Mouse (Mus musculus) heart, embryonic 15.5 days (tissue): Measurements from ENCODE around the gene Hsd17b10. TPM values are rescaled to one million over a fixed set of nuclear protein-coding genes. Genes with fewer than 3 reads are reported as not detected.

Experiments
- ATAC-seq: fragments of 200-750 bp; cut with Nextera tagmentation; replicated peaks from 2 replicates; pipeline ENCODE4 v1.8.0; 2017; ENCODE audit warnings: low read depth, moderate TSS enrichment; ENCODE audit not compliant: insufficient number of reproducible peaks, insufficient read depth, low FRiP score
- H3K27ac ChIP-seq: fragments of 300-500 bp; sonication (generic); 2 replicates; pipeline ENCODE4 v1.5.1; 2015; ENCODE audit warnings: mild to moderate bottlenecking, inconsistent platforms
- H3K27me3 ChIP-seq: fragments of 300-500 bp; sonication (generic); 2 replicates; pipeline ENCODE4 v1.6.1; 2015; ENCODE audit warnings: inconsistent platforms
- H3K36me3 ChIP-seq: fragments of 300-500 bp; sonication (generic); 2 replicates; pipeline ENCODE4 v1.6.1; 2015; ENCODE audit warnings: mild to moderate bottlenecking, inconsistent platforms
- H3K4me1 ChIP-seq: fragments of 300-500 bp; sonication (generic); replicated peaks from 2 replicates; pipeline ENCODE4 v1.6.1; 2015; ENCODE audit warnings: inconsistent platforms
- H3K4me2 ChIP-seq: fragments of 300-500 bp; sonication (generic); 2 replicates; pipeline ENCODE4 v1.6.1; 2015; ENCODE audit warnings: inconsistent platforms, mild to moderate bottlenecking, moderate library complexity
- H3K4me3 ChIP-seq: fragments of 300-500 bp; sonication (generic); 2 replicates; pipeline ENCODE4 v1.5.1; 2015; ENCODE audit warnings: mild to moderate bottlenecking, inconsistent platforms
- H3K9ac ChIP-seq: fragments of 300-500 bp; sonication (generic); 2 replicates; pipeline ENCODE4 v1.6.1; 2015; ENCODE audit warnings: mild to moderate bottlenecking, inconsistent platforms
- H3K9me3 ChIP-seq: fragments of 300-500 bp; sonication (generic); replicated peaks from 2 replicates; pipeline ENCODE4 v1.6.1; 2016; ENCODE audit warnings: inconsistent platforms
- WGBS: fragments of 180-500 bp; shearing (Covaris S2); methylation state at CpG from one replicate; pipeline ENCODE4 v1.1.7; 2015; ENCODE audit warnings: mixed read lengths; 5-methylcytosine and 5-hydroxymethylcytosine counted together
- polyA plus RNA-seq: library from polyadenylated mRNA; unstranded; fragments of >200 nt; fragmentation: Nextera tagmentation; extraction: Ambion mirVana; gene quantifications from 2 replicates; pipeline ENCODE4 v1.2.1, GENCODE M21; 2015

The Hsd17b10 gene
- 193 and 211 TPM in 2 replicates for polyA plus RNA-seq

DNA sequence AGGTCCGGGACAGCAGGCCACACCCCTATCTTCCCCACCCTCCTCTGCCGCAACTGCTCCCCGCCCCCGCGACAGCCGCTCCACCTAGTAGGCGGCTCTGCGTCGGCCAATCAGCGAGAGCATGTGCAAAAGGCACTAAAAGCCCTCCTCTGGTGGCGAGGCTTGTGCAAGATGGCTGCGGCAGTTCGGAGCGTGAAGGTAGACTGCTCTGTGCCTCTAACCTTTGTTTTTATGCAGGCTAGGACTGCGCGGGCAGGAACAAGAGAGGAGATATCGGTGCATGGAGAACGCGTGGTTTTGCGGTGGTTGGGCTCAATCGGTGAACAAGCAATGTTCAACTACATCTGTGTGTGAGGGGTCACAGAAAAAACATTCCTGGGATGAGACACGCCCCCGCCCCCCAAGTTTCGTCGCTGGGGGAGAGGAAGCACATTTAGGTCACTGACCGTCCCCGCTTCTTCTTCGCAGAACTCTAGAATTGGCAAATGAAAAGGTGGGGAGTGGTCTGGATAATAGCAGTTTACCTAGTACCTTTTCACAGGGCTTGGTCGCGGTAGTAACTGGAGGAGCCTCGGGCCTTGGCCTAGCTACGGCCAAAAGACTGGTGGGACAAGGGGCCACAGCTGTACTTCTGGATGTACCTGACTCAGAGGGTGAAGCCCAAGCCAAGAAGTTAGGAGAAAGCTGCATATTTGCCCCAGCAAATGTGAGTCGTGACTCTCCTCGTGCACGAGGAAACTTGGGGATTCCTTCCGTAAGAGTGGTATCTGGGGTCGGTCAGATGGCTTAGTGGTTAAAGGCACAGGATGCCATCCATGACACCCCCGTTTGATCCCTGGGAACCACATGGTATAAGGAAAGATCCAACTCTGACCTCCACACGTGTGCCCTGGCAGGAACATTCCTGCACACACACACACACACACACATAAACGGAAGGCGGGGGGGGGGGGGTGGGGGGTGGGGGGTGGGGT lies at the start of gene Hsd17b10:
TSS of gene Hsd17b10 (plus strand) at position 109 of the 974 bp plus-strand sequence.
- peak within 1 kb of the TSS; percentile 52 for H3K9ac ChIP-seq
- ATAC-seq, result peak; percentile 96
- H3K4me2 ChIP-seq, result peak within 1 kb of the TSS; percentile 73
- no peaks in the 10 kb centered on the region for H3K9me3 ChIP-seq
- H3K4me1 ChIP-seq, result no peaks in the 10 kb centered on the region
- WGBS, result 17% methylated on average over 39 of the region's 41 CpGs
- H3K4me3 ChIP-seq, result peak within 1 kb of the TSS; percentile 58
- peak within 1 kb of the TSS; percentile 70 for H3K27ac ChIP-seq
- no peaks in the 10 kb centered on the region for H3K36me3 ChIP-seq
- peaks cover 27% of the 10 kb centered on the region for H3K27me3 ChIP-seq

DNA sequence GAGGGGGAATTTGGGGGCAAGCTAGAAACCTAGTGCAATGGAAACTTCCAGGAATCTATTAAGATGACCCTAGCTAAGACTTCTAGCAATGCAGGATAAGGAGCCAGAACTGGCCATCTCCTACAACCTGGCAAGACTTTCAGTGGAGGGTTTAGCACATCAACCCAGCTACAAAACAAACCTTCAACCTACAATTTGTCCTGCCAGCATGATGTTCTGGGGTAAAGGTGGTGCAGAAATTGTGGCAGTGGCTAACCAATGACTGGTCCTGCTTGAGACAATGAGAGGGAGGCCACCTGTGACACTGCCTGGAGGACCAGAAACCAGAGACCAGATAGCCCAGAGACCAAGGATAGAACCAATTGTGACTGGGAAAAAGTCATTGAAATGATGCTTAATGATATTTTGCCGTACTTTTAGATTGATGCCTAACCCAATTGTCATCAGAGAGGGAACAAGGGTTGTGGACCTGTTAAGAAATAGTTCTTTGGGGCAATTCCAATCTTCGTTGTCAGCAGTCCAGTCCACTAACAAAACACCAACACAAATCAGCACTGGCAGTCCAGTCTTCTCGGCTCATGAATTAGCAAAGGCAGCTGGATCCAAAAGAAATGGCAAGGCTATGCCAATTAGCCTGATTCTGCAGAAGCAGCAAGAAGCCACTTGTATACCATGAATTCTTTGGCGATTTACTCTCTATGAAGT lies 2.5 kb upstream of the Hsd17b10 start:
- no peak overlapping the region for H3K9ac ChIP-seq
- no peak overlapping the region for H3K4me2 ChIP-seq
- H3K9me3 ChIP-seq, result no peaks in the 10 kb centered on the region
- H3K27ac ChIP-seq, result no peak overlapping the region
- peaks cover 40% of the 10 kb centered on the region; the same call in 1 of the 2 replicates for H3K27me3 ChIP-seq
- H3K36me3 ChIP-seq, result no peaks in the 10 kb centered on the region
- H3K4me1 ChIP-seq, result no peaks in the 10 kb centered on the region
- ATAC-seq, result no peak
- 64% methylated on average over 4 of the region's 4 CpGs for WGBS
- no peak overlapping the region for H3K4me3 ChIP-seq

DNA sequence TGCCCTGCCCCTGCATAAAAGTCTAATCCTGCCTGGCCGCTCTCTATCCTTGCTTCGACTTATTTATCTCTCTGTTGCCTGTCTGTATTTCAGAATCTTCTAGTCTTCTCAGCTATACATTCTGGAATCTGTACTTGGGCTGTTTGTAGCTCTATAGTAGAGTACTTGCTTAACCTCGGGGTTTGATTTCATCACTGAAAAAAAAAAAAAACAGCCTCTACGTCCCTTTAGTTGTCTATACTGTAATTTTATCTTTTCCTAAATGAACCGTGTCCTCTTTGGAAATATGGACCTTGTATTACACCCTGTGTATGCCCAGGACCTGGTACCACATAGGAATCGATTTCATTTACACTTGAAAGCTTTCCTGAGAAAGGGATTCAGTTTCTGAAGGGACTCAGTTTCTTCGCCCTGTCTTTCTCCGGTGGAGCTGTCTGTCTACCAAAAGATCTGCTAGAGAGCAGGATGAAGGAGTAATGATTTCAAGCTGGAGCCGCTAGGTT lies 412 bp upstream of the Hsd17b10 start:
- H3K27me3 ChIP-seq, result peaks cover 29% of the 10 kb centered on the region; the same call in 1 of the 2 replicates
- 0 out of 2 replicates have a peak overlapping the region, but pooled peaks have one; percentile 47 for H3K27ac ChIP-seq
- 33% methylated on average over 9 of the region's 9 CpGs for WGBS
- H3K9me3 ChIP-seq, result no peaks in the 10 kb centered on the region
- ATAC-seq, result no peak
- H3K4me1 ChIP-seq, result no peaks in the 10 kb centered on the region
- peak overlapping the region; percentile 56 for H3K4me2 ChIP-seq
- peak overlapping the region; percentile 58 for H3K4me3 ChIP-seq
- H3K36me3 ChIP-seq, result no peaks in the 10 kb centered on the region
- peak overlapping the region; percentile 41 for H3K9ac ChIP-seq

DNA sequence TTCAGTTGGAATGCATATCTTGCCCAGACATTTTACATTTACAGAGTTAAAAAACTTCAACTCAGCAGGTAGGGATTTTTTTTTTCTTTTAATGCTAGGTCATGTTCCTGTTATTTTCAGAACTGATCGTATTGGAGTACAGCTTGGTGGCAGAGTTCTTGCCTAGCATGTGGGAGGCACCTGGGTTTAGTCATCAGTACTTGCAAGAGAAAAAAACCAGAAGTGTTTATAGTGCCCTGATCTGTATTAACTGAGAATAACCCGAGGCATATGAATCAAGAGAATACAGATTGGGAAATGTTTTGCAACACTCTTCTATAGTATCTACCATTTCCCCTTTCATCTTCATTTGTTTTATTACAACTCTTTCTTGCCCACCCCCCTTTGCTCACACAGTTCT lies 1.2 kb downstream of the Hsd17b10 start:
- Histone ChIP-seq H3K27me3 (peaks cover 20% of the 10 kb centered on the region), H3K36me3 (no peaks in the 10 kb centered on the region), H3K4me2 (peak overlapping the region; percentile 73), H3K4me1 (no peaks in the 10 kb centered on the region), H3K9me3 (no peaks in the 10 kb centered on the region), H3K9ac (no peak overlapping the region), H3K27ac (no peak overlapping the region), H3K4me3 (peak overlapping the region; percentile 20; the same call in 1 of the 2 replicates)
- no peak for ATAC-seq
- WGBS, result 54% methylated on average over 2 of the region's 2 CpGs

DNA sequence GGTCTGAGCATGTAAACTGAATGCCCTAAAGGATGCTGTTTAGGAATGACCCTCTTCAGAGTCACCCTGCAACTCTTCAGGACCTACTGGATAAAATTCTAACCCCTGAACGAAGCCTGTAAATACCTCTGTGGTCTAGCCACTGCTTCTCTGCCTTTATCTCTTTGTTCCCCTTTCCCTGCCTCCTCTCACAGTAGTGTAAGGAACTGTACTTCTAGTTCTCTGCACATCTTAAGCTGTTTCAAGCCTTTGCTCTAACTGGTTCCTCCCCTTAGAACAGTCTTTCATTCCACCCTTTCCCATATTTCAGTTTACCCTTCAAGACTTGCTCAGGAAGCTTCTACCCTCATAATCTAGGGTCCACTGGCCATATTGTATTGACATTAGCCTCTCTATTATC lies 6.2 kb downstream of the Hsd17b10 start:
- Histone ChIP-seq H3K4me2 (no peak overlapping the region), H3K9ac (no peak overlapping the region), H3K4me3 (no peak overlapping the region), H3K27ac (no peak overlapping the region), H3K36me3 (no peaks in the 10 kb centered on the region), H3K4me1 (no peaks in the 10 kb centered on the region), H3K9me3 (no peaks in the 10 kb centered on the region), H3K27me3 (peaks cover 13% of the 10 kb centered on the region)
- ATAC-seq, result no peak
- WGBS, result 81% methylated on average over 1 of the region's 1 CpGs

DNA sequence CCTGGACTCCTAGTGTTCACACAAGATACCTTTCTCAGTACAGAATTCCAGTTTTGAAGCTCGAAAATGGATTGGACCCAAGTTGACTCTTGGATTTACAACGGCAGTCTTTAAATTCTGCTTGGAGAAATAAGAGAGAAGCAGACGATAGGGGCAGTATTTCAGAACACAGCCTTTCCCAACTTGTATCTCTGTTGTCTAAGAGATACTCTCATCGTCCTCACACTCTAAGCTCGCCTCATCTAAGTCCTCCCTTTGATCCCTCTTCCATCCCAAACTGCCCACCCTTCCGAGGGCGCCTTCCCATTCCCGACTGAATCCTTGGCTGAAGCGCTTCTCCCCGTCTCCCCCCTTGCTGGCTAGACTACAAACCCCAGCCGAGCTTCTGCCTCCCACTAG lies 14.1 kb downstream of the Hsd17b10 start:
- peak overlapping the region; percentile 92 for H3K27ac ChIP-seq
- 22% methylated on average over 11 of the region's 11 CpGs for WGBS
- H3K9ac ChIP-seq, result peak overlapping the region; percentile 63
- no peaks in the 10 kb centered on the region for H3K9me3 ChIP-seq
- H3K4me2 ChIP-seq, result peak overlapping the region; percentile 67
- peak overlapping the region; percentile 65 for H3K4me3 ChIP-seq
- peaks cover 10% of the 10 kb centered on the region for H3K27me3 ChIP-seq
- peaks cover 3% of the 10 kb centered on the region; the same call in 1 of the 2 replicates for H3K4me1 ChIP-seq
- H3K36me3 ChIP-seq, result no peaks in the 10 kb centered on the region
- ATAC-seq, result no peak; the same call in 1 of the 2 replicates

DNA sequence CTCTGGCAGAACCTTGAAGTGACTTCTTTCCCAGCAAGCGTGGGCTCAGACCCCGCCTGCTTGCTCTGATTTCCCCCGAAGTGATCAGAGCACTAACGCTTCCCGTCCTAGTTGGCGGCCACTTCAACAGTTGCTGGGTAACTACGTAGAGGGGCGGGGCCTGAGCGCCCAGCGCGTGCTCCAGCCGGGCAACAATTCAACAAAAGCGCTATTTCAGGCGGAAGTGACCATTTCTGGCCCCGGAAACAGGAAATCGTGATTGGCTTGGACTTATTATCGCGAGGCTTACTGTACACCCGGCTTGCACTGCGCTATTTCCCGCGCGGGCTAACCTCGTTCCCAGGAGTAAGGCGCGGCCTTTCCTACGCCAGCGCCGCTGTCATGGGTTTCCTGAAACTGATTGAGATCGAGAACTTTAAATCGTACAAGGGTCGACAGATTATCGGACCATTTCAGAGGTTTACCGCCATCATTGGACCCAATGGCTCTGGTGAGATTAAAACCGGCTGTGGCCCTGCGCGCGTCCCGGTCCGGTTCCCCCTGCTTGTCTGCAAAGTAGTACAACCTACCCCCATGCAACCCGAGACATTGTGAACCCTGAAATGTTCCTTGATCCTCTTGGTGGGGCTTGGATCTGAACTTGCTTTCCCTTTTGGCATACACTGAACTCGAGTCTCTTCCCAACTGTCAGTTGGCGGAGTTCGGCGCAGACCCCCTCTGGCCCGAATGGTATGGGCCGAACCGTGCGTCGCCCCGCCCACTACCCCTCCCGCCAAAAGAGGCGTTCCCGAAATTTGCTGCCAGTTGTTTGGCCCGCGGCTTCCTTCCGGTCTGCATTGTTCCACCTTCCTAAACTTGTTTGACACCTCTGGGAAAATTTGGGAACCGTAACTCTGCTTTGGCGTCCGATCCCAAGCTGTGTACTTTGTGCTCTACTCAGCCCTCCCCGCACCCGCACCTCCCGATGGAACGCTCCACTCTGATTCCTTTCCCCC lies 14.8 kb downstream of the Hsd17b10 start, which contains the start of the genes Ribc1 and Smc1a:
TSS of gene Ribc1 (minus strand) at position 145 of the 995 bp plus-strand sequence.
TSS of gene Smc1a (plus strand) at position 278 of the 995 bp plus-strand sequence.
- peaks cover 3% of the 10 kb centered on the region; the same call in 1 of the 2 replicates for H3K4me1 ChIP-seq
- 15% methylated on average over 64 of the region's 64 CpGs for WGBS
- peak; percentile 97 for ATAC-seq
- peak within 1 kb of the TSS; percentile 65 for H3K4me3 ChIP-seq
- peaks cover 11% of the 10 kb centered on the region for H3K27me3 ChIP-seq
- peak within 1 kb of the TSS; percentile 67 for H3K4me2 ChIP-seq
- H3K9ac ChIP-seq, result peak within 1 kb of the TSS; percentile 67
- H3K27ac ChIP-seq, result peak within 1 kb of the TSS; percentile 92
- no peaks in the 10 kb centered on the region for H3K36me3 ChIP-seq
- H3K9me3 ChIP-seq, result no peaks in the 10 kb centered on the region

DNA sequence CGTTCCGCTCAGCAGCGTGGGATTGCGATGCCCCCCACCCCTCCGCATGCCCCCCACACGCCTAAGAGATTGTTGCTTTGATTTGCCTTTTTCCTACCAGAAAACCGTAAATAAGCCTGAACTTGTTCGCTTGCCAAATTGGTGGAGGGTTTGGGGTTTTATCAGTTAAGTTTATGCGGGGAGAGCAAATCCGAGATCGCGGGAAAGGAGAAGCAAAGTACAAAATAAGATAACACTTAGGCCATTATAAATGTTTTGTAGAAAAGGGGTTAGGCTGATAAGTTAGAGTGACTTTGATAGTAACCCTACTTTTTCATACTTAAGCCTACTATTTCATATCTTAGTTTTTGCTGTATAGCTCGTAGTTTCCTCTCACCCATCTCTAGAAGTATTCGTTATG lies 15.5 kb downstream of the Hsd17b10 start:
- Histone ChIP-seq H3K9me3 (no peaks in the 10 kb centered on the region), H3K27ac (peak overlapping the region; percentile 92), H3K4me2 (peak overlapping the region; percentile 62), H3K4me3 (peak overlapping the region; percentile 65), H3K4me1 (peaks cover 3% of the 10 kb centered on the region; the same call in 1 of the 2 replicates), H3K36me3 (no peaks in the 10 kb centered on the region), H3K9ac (peak overlapping the region; percentile 67), H3K27me3 (peaks cover 13% of the 10 kb centered on the region)
- WGBS, result 15% methylated on average over 14 of the region's 14 CpGs
- ATAC-seq, result no peak

DNA sequence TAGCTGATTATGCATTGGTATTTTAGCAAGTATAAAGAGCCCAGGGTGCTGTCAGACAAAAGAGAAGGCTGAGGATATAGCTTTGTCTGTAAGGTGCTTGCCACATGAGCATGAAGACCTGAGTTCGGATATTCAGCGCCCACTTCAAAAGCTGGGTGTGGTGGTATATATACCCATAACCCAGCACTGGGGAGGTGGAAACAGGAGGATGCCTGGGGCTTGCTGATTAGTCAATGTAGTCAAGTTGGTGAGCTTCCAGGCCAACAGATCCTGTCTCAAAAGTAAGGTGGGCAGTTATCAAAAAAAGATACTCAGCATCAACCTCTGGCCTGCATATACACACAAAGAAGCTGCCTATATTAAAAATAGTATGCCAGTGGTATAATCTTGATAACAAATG lies 17.6 kb downstream of the Hsd17b10 start:
- H3K4me2 ChIP-seq, result no peak overlapping the region
- WGBS, result 80% methylated on average over 2 of the region's 2 CpGs
- H3K4me1 ChIP-seq, result peaks cover 3% of the 10 kb centered on the region; the same call in 1 of the 2 replicates
- H3K9me3 ChIP-seq, result no peaks in the 10 kb centered on the region
- no peak overlapping the region for H3K4me3 ChIP-seq
- peaks cover 13% of the 10 kb centered on the region for H3K27me3 ChIP-seq
- no peak for ATAC-seq
- H3K27ac ChIP-seq, result no peak overlapping the region
- no peak overlapping the region for H3K9ac ChIP-seq
- H3K36me3 ChIP-seq, result peaks cover 8% of the 10 kb centered on the region; the same call in 1 of the 2 replicates

DNA sequence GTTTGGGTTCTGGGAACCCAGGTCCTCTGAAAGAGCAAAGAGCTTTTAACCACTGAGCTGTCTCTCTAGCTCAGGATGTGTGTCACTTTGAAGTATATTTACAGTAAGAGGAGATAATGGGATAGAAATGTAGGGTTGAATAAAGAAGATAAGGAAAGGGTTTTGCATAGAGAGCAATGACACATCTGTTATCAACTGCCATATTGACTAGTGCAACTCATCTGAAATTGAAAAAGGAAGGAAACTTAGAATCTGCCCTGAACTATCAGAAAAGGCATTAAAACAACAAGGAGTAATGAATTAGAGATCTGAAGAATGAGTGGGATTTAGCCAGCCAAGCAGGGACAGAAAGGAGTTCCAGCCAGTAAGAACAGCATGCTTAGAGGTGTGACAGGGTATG lies 38.2 kb downstream of the Hsd17b10 start:
- no peak overlapping the region for H3K4me3 ChIP-seq
- ATAC-seq, result no peak
- H3K4me2 ChIP-seq, result no peak overlapping the region
- no peak overlapping the region for H3K9ac ChIP-seq
- H3K27ac ChIP-seq, result no peak overlapping the region
- no peaks in the 10 kb centered on the region for H3K4me1 ChIP-seq
- H3K9me3 ChIP-seq, result no peaks in the 10 kb centered on the region
- peaks cover 32% of the 10 kb centered on the region; the same call in 1 of the 2 replicates for H3K36me3 ChIP-seq
- peaks cover 10% of the 10 kb centered on the region for H3K27me3 ChIP-seq
